Mouse (Mus musculus): ENCODE measurements at regions not wholly inside any gene's neighbourhood (a gene's known extent, or its start where the extent isn't known, plus 50 kb on each side); places are given as distances from the start of the nearest gene placed in this dataset.

GRCm38 (mm10) chr13:60015854-60016366, 161.3 kb downstream of the Gas1 start:
- DNase-seq (ENCODE audit: low spot score), result no peak
- no peaks in the 10 kb centered on the region for H3K36me3 ChIP-seq
- H3K27me3 ChIP-seq (ENCODE audit: insufficient read depth, poor library complexity, severe bottlenecking), result no peaks in the 10 kb centered on the region
- no peaks in the 10 kb centered on the region for H3K9me3 ChIP-seq
- H3K27ac ChIP-seq, result no peak overlapping the region
- no peak overlapping the region for H3K4me3 ChIP-seq
- 67% methylated on average over 8 of the region's 8 CpGs for WGBS
- peaks cover 16% of the 10 kb centered on the region for H3K4me1 ChIP-seq

DNA sequence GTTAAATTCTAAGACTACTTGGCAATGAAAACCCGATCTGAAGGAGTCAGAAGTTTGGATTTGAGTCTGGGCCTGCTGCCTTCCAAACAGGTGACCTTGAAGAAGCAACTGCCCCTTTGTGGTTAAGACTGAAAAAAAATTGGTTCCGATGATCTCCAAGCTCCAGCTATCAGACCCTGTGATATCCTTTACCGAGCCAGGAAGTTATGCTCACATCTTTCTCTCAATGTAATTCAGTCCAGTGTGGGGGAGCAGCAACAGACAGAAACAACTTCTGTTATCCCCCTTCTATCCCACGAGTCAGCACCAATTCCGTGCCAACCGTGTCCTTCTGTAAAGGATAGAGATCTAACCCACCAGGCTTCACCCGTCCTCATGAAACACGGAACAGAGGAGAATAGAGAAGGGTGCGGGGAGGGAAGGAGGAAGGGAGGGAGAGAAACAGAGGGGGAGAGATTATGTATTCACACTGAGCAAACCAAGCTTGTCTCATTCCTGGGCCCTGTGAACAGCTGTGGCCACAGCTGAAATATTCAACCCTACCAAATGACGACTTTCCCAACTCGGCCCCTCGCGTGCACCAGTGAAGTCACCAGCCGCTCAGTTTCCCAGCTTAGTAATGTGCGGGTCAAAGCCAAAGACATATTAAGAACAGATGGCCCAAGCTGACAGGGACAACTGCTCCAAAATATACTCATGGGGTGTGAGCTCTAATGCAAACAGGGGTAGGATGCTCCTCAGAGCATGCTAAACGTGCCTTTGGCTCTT, 164.9 kb downstream of the Gas1 start:
- H3K27ac ChIP-seq, result no peak overlapping the region
- H3K4me1 ChIP-seq, result peaks cover 8% of the 10 kb centered on the region
- 77% methylated on average over 16 of the region's 16 CpGs for WGBS

DNA sequence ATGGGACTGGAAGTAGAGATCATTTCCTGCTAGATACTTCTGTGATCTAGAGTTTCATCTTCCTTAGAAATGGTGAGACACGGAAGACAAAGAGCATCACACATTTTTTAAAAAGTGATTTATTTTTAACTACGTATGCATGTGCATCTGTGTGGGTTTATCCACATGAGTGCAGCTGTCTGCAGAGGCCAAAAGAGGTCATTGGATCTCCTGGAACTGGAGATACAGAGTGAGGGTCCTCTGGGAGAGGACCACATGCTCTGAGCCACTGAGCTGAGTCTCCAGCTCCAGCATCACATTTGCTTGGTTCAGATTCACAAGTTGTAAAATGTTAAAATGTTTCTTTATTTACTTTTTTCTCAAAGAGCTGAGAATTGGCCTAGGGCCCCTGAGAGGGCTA, 166.1 kb downstream of the Gas1 start:
- Histone ChIP-seq H3K4me3 (no peak overlapping the region), H3K36me3 (no peaks in the 10 kb centered on the region), H3K9me3 (no peaks in the 10 kb centered on the region), H3K27me3 (ENCODE audit: insufficient read depth, poor library complexity, severe bottlenecking) (no peaks in the 10 kb centered on the region), H3K27ac (no peak overlapping the region), H3K4me1 (peaks cover 8% of the 10 kb centered on the region)
- WGBS, result 90% methylated on average over 2 of the region's 2 CpGs
- DNase-seq (ENCODE audit: low spot score), result no peak

More for the DNA sequence above, 164.9 kb downstream of the Gas1 start:
- Histone ChIP-seq H3K36me3 (no peaks in the 10 kb centered on the region), H3K27me3 (ENCODE audit: insufficient read depth, poor library complexity, severe bottlenecking) (no peaks in the 10 kb centered on the region), H3K4me3 (no peak overlapping the region), H3K9me3 (no peaks in the 10 kb centered on the region)
- DNase-seq (ENCODE audit: low spot score), result no peak

DNA sequence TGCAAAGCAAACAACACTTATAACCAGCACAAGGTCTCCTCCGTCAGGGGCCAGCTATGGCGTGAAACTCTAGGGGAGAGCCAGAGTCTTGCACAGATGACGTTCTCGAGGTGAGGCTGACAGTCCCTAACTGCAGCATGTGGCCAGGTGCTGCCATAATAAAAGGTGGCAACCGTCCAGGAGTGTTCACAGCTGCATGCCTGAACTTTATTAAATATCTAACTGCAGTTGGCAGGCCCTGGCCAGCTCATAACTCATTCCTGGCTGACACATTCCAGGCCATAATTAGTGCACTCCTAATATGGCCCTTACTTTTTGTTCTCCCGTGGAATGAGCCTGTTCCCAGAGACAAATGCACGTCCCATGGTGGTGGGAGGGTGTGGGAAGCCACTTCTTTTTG, 169.6 kb downstream of the Gas1 start:
- Histone ChIP-seq H3K4me1 (peaks cover 8% of the 10 kb centered on the region), H3K4me3 (no peak overlapping the region), H3K36me3 (no peaks in the 10 kb centered on the region), H3K9me3 (no peaks in the 10 kb centered on the region), H3K27me3 (ENCODE audit: insufficient read depth, poor library complexity, severe bottlenecking) (no peaks in the 10 kb centered on the region), H3K27ac (peak overlapping the region; percentile 52; the same call in 1 of the 2 replicates)
- WGBS, result 52% methylated on average over 7 of the region's 7 CpGs
- no peak for DNase-seq (ENCODE audit: low spot score)

DNA sequence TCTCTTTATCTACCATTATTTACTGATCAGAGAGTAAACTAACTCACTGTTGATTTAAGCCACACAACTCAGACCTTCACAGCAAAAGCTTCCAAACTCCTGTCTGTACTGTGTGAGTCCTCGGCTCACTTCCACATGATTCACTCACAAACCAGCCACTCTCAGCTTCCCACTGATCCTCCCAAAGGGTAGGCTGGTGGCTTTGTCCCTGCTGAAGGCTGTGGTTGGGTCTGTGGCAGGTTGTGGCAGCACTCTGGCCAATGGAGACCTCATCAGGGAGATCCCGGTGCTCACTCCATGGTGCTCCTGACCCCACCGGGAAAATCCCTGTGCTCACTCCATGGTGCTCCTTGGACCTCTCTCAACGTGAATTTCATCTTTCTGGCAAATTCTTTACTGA, 170.1 kb downstream of the Gas1 start:
- Histone ChIP-seq H3K27ac (0 out of 2 replicates have a peak overlapping the region, but pooled peaks have one; percentile 42), H3K4me3 (no peak overlapping the region), H3K27me3 (ENCODE audit: insufficient read depth, poor library complexity, severe bottlenecking) (no peaks in the 10 kb centered on the region), H3K4me1 (peaks cover 8% of the 10 kb centered on the region), H3K9me3 (no peaks in the 10 kb centered on the region), H3K36me3 (no peaks in the 10 kb centered on the region)
- WGBS, result 78% methylated on average over 4 of the region's 4 CpGs
- DNase-seq (ENCODE audit: low spot score), result no peak

GRCm38 (mm10) chr13:60004611-60005010, 172.6 kb downstream of the Gas1 start:
- no peak overlapping the region for H3K27ac ChIP-seq
- H3K4me3 ChIP-seq, result no peak overlapping the region
- H3K9me3 ChIP-seq, result no peaks in the 10 kb centered on the region
- no peaks in the 10 kb centered on the region for H3K36me3 ChIP-seq
- 86% methylated on average over 2 of the region's 2 CpGs for WGBS
- DNase-seq (ENCODE audit: low spot score), result no peak
- H3K27me3 ChIP-seq (ENCODE audit: insufficient read depth, poor library complexity, severe bottlenecking), result no peaks in the 10 kb centered on the region
- peaks cover 12% of the 10 kb centered on the region for H3K4me1 ChIP-seq

DNA sequence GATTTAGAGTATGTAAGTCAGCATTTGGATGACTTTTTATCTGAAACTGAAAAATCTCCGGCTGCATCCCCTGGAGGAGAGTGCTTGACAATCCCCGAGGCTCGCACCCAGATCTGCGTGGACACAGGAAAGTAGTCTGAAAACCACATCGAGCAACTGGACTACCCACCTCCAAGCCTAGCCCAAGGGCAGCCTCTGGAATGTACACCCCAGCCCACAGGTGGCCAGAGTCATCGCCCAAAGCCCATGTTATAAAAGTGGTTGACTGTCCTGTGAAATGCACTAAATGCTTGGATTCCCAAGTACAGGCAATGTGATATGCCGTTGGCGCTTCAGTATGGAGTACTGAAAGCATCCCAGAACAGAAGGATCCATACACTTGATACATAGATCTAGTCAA, 175.1 kb downstream of the Gas1 start:
- no peak overlapping the region for H3K4me3 ChIP-seq
- no peak overlapping the region for H3K27ac ChIP-seq
- 0 out of 2 replicates have a peak, but pooled peaks cover 4% of the 10 kb centered on the region for H3K4me1 ChIP-seq
- no peaks in the 10 kb centered on the region for H3K9me3 ChIP-seq
- no peaks in the 10 kb centered on the region for H3K36me3 ChIP-seq
- H3K27me3 ChIP-seq (ENCODE audit: insufficient read depth, poor library complexity, severe bottlenecking), result no peaks in the 10 kb centered on the region
- no peak for DNase-seq (ENCODE audit: low spot score)
- WGBS, result 90% methylated on average over 8 of the region's 8 CpGs

DNA sequence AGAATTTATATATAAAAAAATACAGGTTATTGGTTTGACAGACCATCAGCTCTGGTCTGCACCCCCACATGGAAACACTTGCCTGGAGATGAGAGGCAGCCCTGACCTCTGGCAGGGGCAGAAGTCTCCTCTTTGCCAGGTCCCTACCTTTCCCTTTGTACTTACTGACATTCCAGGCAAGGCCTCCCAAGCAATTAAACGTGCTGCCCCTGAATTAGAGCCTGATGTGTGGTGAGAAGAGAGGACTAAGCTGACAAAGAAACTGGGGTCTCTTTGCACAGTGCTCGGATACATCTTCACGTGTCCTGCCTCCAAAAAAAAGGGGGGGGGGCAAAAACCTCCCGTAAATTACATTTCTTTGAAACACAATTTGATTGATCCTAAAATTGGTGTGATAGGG, 175.5 kb downstream of the Gas1 start:
- WGBS, result 64% methylated on average over 4 of the region's 4 CpGs
- Histone ChIP-seq H3K4me1 (0 out of 2 replicates have a peak, but pooled peaks cover 4% of the 10 kb centered on the region), H3K9me3 (no peaks in the 10 kb centered on the region), H3K36me3 (no peaks in the 10 kb centered on the region), H3K27me3 (ENCODE audit: insufficient read depth, poor library complexity, severe bottlenecking) (no peaks in the 10 kb centered on the region), H3K27ac (no peak overlapping the region), H3K4me3 (no peak overlapping the region)
- no peak for DNase-seq (ENCODE audit: low spot score)

DNA sequence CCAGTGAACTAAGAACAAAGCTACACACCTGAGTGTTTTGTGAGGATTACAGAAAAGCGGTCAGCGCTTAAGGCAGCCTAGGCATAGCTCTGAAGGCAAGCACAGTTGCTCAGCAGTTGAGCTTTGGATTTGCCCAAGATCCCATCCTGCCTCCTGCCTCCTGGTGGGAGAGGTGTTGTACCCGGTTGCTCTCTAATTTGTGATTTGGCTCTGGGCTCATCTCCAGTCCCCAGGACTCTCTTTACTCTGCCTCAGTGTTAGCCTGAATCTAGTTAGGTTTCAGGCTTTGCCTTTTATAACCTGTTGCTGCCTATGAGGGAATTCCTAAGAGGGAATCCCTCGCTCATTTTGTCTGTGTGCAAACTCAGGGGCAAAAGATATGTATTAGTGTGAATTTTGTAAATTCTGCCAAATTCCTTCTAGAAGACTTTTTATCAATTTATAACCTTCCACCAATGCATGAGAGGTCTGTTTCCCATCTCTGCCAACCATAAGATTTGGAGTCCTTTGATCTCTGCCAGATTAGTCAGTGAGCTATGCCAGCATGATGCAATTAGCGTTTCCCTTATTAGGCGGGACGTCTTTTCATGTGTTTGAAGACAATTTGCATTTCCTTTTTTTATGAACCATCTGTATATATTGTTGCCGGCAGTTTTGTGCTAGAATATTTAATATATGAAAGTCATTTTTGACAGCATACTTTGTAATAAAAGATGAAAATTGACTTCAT, 176.4 kb downstream of the Gas1 start:
- Histone ChIP-seq H3K4me3 (no peak overlapping the region), H3K27me3 (ENCODE audit: insufficient read depth, poor library complexity, severe bottlenecking) (no peaks in the 10 kb centered on the region), H3K36me3 (no peaks in the 10 kb centered on the region), H3K9me3 (no peaks in the 10 kb centered on the region), H3K4me1 (0 out of 2 replicates have a peak, but pooled peaks cover 4% of the 10 kb centered on the region), H3K27ac (no peak overlapping the region)
- DNase-seq (ENCODE audit: low spot score), result no peak
- 52% methylated on average over 8 of the region's 8 CpGs for WGBS

DNA sequence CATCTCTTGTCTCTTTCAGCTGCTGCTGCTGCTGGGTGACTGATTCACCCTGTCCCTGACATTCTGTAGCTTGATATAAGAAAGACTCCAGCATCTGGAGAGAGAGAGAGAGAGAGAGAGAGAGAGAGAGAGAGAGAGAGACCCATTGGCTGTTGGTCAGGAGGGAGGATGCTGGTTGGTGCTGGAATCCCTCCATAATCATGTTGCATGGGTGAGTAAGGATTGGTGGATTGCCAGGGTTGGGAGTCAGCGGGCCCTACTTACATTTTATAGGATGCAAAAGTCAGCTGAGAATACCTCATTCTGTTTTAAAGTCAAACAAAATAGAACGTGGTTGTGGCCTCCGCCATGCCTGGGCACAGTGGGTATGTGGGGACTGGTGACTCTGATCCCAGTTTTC, 174.5 kb upstream of the Tut7 start:
- H3K4me3 ChIP-seq, result no peak overlapping the region
- no peaks in the 10 kb centered on the region for H3K36me3 ChIP-seq
- no peaks in the 10 kb centered on the region for H3K9me3 ChIP-seq
- H3K4me1 ChIP-seq, result peaks cover 16% of the 10 kb centered on the region
- WGBS, result 87% methylated on average over 3 of the region's 3 CpGs
- DNase-seq (ENCODE audit: low spot score), result no peak
- H3K27ac ChIP-seq, result no peak overlapping the region
- H3K27me3 ChIP-seq (ENCODE audit: insufficient read depth, poor library complexity, severe bottlenecking), result no peaks in the 10 kb centered on the region

DNA sequence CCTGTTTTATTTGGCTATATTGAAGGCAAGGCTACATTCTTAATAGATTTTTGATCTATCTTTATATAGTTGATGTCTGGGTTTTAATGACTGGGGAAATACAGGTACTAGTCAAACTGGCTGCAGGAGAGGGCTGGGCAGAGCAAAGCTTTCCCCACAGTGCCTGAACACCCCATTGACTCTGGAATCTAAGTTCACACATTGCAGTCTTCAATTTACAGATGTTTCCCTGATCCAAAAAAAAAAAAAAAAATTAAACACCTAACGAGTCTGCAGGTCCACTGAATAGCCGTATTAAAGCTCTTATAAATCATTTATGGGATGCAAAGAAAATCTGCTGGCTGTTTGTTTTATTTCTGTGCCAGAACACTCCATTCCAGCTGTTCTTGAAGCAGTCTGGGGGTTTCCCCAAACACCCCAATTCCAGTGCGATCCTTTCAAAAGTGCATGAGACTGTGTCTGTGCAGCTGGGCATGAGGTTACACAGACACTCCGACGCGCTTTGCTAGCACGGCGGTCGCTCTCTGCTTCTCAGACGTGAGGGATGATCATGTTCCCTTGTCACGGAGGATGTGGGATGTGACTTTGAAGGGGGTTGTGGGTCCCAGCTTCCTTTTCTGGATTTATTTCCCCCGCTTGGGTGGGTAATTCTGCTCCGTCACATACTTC, 173.3 kb upstream of the Tut7 start:
- H3K36me3 ChIP-seq, result no peaks in the 10 kb centered on the region
- H3K27ac ChIP-seq, result no peak overlapping the region
- 85% methylated on average over 13 of the region's 13 CpGs for WGBS
- no peak overlapping the region for H3K4me3 ChIP-seq
- H3K27me3 ChIP-seq (ENCODE audit: insufficient read depth, poor library complexity, severe bottlenecking), result no peaks in the 10 kb centered on the region
- H3K9me3 ChIP-seq, result no peaks in the 10 kb centered on the region
- peaks cover 26% of the 10 kb centered on the region for H3K4me1 ChIP-seq
- no peak for DNase-seq (ENCODE audit: low spot score)

GRCm38 (mm10) chr13:59992780-59993501, 170.0 kb upstream of the Tut7 start:
- Histone ChIP-seq H3K4me1 (peaks cover 45% of the 10 kb centered on the region), H3K9me3 (no peaks in the 10 kb centered on the region), H3K36me3 (no peaks in the 10 kb centered on the region), H3K27me3 (ENCODE audit: insufficient read depth, poor library complexity, severe bottlenecking) (no peaks in the 10 kb centered on the region), H3K27ac (peak overlapping the region; percentile 62), H3K4me3 (peak overlapping the region; percentile 18; the same call in 1 of the 2 replicates)
- WGBS, result 26% methylated on average over 11 of the region's 11 CpGs
- DNase-seq (ENCODE audit: low spot score), result no peak
